Mouse (Mus musculus) heart, postnatal 10 days (tissue): ENCODE data around the gene Slc39a11. TPM values are rescaled to one million over a fixed set of nuclear protein-coding genes. Genes with fewer than 3 reads are reported as not detected.

Experiments used
- DNase-seq, 2 experiments: peaks; one replicate each; pipeline ENCODE4 v3.0.0; 2021
- intact Hi-C: fragments of 180-260 bp; cut with DNase I; formaldehyde crosslinking; loops from one replicate; pipeline ENCODE4 v1.15.1; 2025
- total RNA-seq, 2 experiments: library from RNA; stranded (reverse); gene quantifications; 2 replicates each; pipeline ENCODE4 v1.2.3; 2021

Slc39a11 gene
- total RNA-seq, 2 experiments from 2014 or later, result 6.2 to 8.1 TPM

GRCm38 (mm10) chr11:113268831-113269319 is 381.0 kb downstream of the Slc39a11 start:
- no peak for DNase-seq
- intact Hi-C loops, result no loop called here

GRCm38 (mm10) chr11:113267516-113268230 is 382.2 kb downstream of the Slc39a11 start:
- intact Hi-C loops, result no loop called here
- DNase-seq, result no peak

GRCm38 (mm10) chr11:113266706-113267105 is 383.2 kb downstream of the Slc39a11 start:
- intact Hi-C loops, result no loop called here
- no peak for DNase-seq

- DNase-seq, result no peak
These were observed 384.3 kb downstream of the Slc39a11 start for GRCm38 (mm10) chr11:113265567-113265966.

GRCm38 (mm10) chr11:113263971-113264370 is 385.9 kb downstream of the Slc39a11 start:
- intact Hi-C loops, result no loop called here
- DNase-seq, result no peak

More at GRCm38 (mm10) chr11:113265567-113265966, 384.3 kb downstream of the Slc39a11 start:
- intact Hi-C loops, result no loop called here

GRCm38 (mm10) chr11:113262062-113262461 is 387.8 kb downstream of the Slc39a11 start:
- intact Hi-C loops, result no loop called here
- no peak for DNase-seq

GRCm38 (mm10) chr11:113261421-113261820 is 388.5 kb downstream of the Slc39a11 start:
- DNase-seq, result no peak
- intact Hi-C loops, result no loop called here

GRCm38 (mm10) chr11:113259712-113260382 is 390.0 kb downstream of the Slc39a11 start:
- intact Hi-C loops, result no loop called here

GRCm38 (mm10) chr11:113258016-113258415 is 391.9 kb downstream of the Slc39a11 start:
- intact Hi-C loops, result no loop called here
- no peak for DNase-seq

More at GRCm38 (mm10) chr11:113259712-113260382, 390.0 kb downstream of the Slc39a11 start:
- DNase-seq, result no peak

GRCm38 (mm10) chr11:113254653-113255052 is 395.2 kb downstream of the Slc39a11 start:
- no peak for DNase-seq
- intact Hi-C loops, result no loop called here

GRCm38 (mm10) chr11:113253169-113253568 is 396.7 kb downstream of the Slc39a11 start:
- DNase-seq, result no peak
- intact Hi-C loops, result no loop called here

GRCm38 (mm10) chr11:113251172-113251571 is 398.7 kb downstream of the Slc39a11 start:
- intact Hi-C loops, result no loop called here
- no peak for DNase-seq

- intact Hi-C loops, result no loop called here
- DNase-seq, result no peak
These were observed 403.4 kb downstream of the Slc39a11 start for GRCm38 (mm10) chr11:113246475-113246874.

GRCm38 (mm10) chr11:113245666-113246065 is 404.2 kb downstream of the Slc39a11 start:
- no peak for DNase-seq

GRCm38 (mm10) chr11:113234432-113234831 is 415.4 kb downstream of the Slc39a11 start:
- DNase-seq, result no peak
- intact Hi-C loops, result no loop called here

More at GRCm38 (mm10) chr11:113245666-113246065, 404.2 kb downstream of the Slc39a11 start:
- intact Hi-C loops, result no loop called here

GRCm38 (mm10) chr11:113232049-113232448 is 417.8 kb downstream of the Slc39a11 start:
- DNase-seq, result no peak
- intact Hi-C loops, result no loop called here

- no peak for DNase-seq
These were observed 419.3 kb downstream of the Slc39a11 start for GRCm38 (mm10) chr11:113230410-113231132.

GRCm38 (mm10) chr11:113225748-113226147 is 424.1 kb downstream of the Slc39a11 start:
- DNase-seq, result no peak
- intact Hi-C loops, result no loop called here

More at GRCm38 (mm10) chr11:113230410-113231132, 419.3 kb downstream of the Slc39a11 start:
- intact Hi-C loops, result no loop called here

GRCm38 (mm10) chr11:113223756-113224323 is 426.0 kb downstream of the Slc39a11 start:
- no peak for DNase-seq
- intact Hi-C loops, result no loop called here

GRCm38 (mm10) chr11:113221267-113222195 is 428.3 kb downstream of the Slc39a11 start:
- no peak for DNase-seq
- intact Hi-C loops, result no loop called here
